Mouse (Mus musculus): ENCODE measurements around the gene Rapgef4.

- TF ChIP-seq CTCF (IDR thresholded peaks at IDR 0.05; ENCODE audit: low read depth) (peak; percentile 91), EP300 (IDR thresholded peaks at IDR 0.05; ENCODE audit: low read depth) (no peak)
Measured at GRCm38 (mm10) chr2:72038235-72038634, 57.2 kb downstream of the Rapgef4 start.
